Comparison of ENCODE assay signal across 30 mouse cellular contexts in genomic region chr6:31072072-31072471, GRCm38 (mm10).
A peak's percentile ranks its signal among the peaks of the same experiment; 100 is the strongest.
DNase-seq lines count a peak whose midpoint lies in the region; ATAC-seq and TF ChIP-seq lines count a peak whose summit lies in the region.
"Had no signal": no experiment of that assay in that cellular context is flagged by ENCODE, and none has a peak within 500 bp of the region (broad histone marks: within the 10 kb centered on the region; RNA-seq: fewer than 3 reads in every experiment).

No protein-coding gene starts in this region.

- no peak overlapping the region for H3K4me3 ChIP-seq in gastrocnemius, adult 2 months
- H3K4me3 ChIP-seq: forebrain, embryonic 10.5 days; forebrain, embryonic 15.5 days; heart, embryonic 10.5 days; heart, embryonic 15.5 days; hindbrain, embryonic 12.5 days; left cerebral cortex, adult 2 months; limb, embryonic 12.5 days; lung, embryonic 15.5 days; neural tube, embryonic 15.5 days had no signal

- H3K27ac ChIP-seq in gastrocnemius, adult 2 months, result peak overlapping the region; percentile 86
- H3K27ac ChIP-seq: forebrain, embryonic 10.5 days; forebrain, embryonic 15.5 days; heart, embryonic 10.5 days; heart, embryonic 15.5 days; hindbrain, embryonic 12.5 days; hindbrain, postnatal 0 days; kidney, postnatal 0 days; left cerebral cortex, adult 2 months; limb, embryonic 12.5 days; neural tube, embryonic 15.5 days had no signal

- intact Hi-C loops in gastrocnemius, adult 2 months (cut with DNase I), result loop anchor here (5.0 kb wide), 1 partner anchor 380 kb away; no protein-coding TSS in a partner anchor
- intact Hi-C loops in gastrocnemius, postnatal 36 days (cut with DNase I), result loop anchor here (10.0 kb wide), 1 partner anchor 323 kb away; the partner anchor contains the start of gene Mkln1

- peak; percentile 59 for ATAC-seq in megakaryocyte, adult 5-6 weeks (ENCODE audit: poor library complexity, severe bottlenecking)
- no peak for ATAC-seq in erythroblast, adult 5-6 weeks (replicated peaks; ENCODE audit: low FRiP score, poor library complexity, severe bottlenecking)
- ATAC-seq: forebrain, embryonic 15.5 days; hindbrain, postnatal 0 days; intestine, embryonic 16.5 days; Patski had no signal

- DNase-seq in gastrocnemius, adult 2 months, result no peak
- no peak for DNase-seq in gastrocnemius, postnatal 36 days
- peak; percentile 31 for DNase-seq in thymus, postnatal 4 days
- no peak for DNase-seq in thymus, adult 18-20 months
- no peak for DNase-seq in neural tube, embryonic 10.5 days (ENCODE audit: extremely low spot score, low spot score)
- no peak for DNase-seq in adrenal gland, adult (ENCODE audit: inconsistent age in 2 of 2, low spot score in 1 of 2)
- DNase-seq: adrenal gland, postnatal 14 days; cerebellum, adult 11 months; cerebellum, adult 9-11 months; kidney, adult 8-10 months; kidney, postnatal 4 days; lung, postnatal 4 days; retina, postnatal 1 day; right cerebral cortex, postnatal 14 days; thymus, postnatal 25 days had no signal

- TF ChIP-seq CTCF in gastrocnemius, adult 2 months (IDR thresholded peaks at IDR 0.05), result no peak
